Comparison of ENCODE assay signal across 13 mouse cellular contexts in the genomic region with DNA sequence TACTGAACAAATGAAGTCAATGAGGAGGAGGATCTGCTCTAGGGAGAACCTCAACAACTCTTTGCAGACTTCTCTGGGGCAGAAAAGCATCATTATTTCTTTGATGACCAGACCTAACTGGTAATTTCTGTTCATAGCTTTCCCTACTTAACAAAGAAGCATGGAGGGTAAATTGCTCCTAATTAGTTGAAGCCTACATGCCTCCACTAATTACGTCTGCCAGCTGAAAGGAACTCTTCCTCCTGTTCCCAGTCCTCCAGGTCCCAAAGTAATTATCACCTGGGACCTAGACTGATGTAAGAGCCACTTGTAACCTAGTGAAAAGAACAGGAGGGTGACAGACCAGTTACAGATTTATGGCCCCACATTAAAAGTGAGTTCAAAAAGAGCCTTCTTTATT.
"Had no signal": no experiment of that assay in that cellular context is flagged by ENCODE, and none has a peak within 500 bp of the region (broad histone marks: within the 10 kb centered on the region; RNA-seq: fewer than 3 reads in every experiment).

No protein-coding gene starts in this region.

- H3K9ac ChIP-seq: liver, embryonic 14.5 days had no signal

- H3K27ac ChIP-seq: left cerebral cortex, adult 2 months; liver, embryonic 14.5 days had no signal

- DNase-seq: kidney, adult 11 months; kidney, postnatal 10 days; liver; lung, adult 2 months; lung, postnatal 36 days; midbrain, embryonic 14.5 days; right cerebral cortex, adult 18-20 months; right cerebral cortex, postnatal 25 days; thymus, postnatal 36 days had no signal

- ATAC-seq: lung, postnatal 0 days had no signal

- H3K4me3 ChIP-seq: left cerebral cortex, adult 2 months; myocyte had no signal
